In genomic region chr15:31536051-31536737, GRCm38 (mm10) we compare ENCODE assay signal across 8 mouse cellular contexts. TPM values are rescaled to one million over a fixed set of nuclear protein-coding genes. Genes with fewer than 3 reads are reported as not detected.
DNase-seq lines count a peak whose midpoint lies in the region; ATAC-seq and TF ChIP-seq lines count a peak whose summit lies in the region.

No protein-coding gene starts in this region.

- peaks cover 7% of the 10 kb centered on the region for H3K36me3 ChIP-seq in G1E (replicated peaks)
- H3K36me3 ChIP-seq in hindbrain, embryonic 13.5 days = no peaks in the 10 kb centered on the region
- H3K36me3 ChIP-seq in liver, embryonic 15.5 days (replicated peaks) = no peaks in the 10 kb centered on the region
- H3K36me3 ChIP-seq in heart, embryonic 12.5 days = no peaks in the 10 kb centered on the region
- H3K36me3 ChIP-seq in kidney, embryonic 15.5 days = no peaks in the 10 kb centered on the region

- peaks cover 63% of the 10 kb centered on the region for H3K4me1 ChIP-seq in G1E (ENCODE audit: insufficient read depth, low read depth, low read length)
- peaks cover 33% of the 10 kb centered on the region for H3K4me1 ChIP-seq in hindbrain, embryonic 13.5 days (replicated peaks)
- peaks cover 82% of the 10 kb centered on the region for H3K4me1 ChIP-seq in liver, embryonic 15.5 days (replicated peaks)
- peaks cover 20% of the 10 kb centered on the region for H3K4me1 ChIP-seq in heart, embryonic 12.5 days (replicated peaks)
- peaks cover 28% of the 10 kb centered on the region for H3K4me1 ChIP-seq in kidney, embryonic 15.5 days
- H3K4me1 ChIP-seq in lung, adult 2 months (ENCODE audit: control insufficient read depth, insufficient read depth, low read length) = no peaks in the 10 kb centered on the region

- 4% methylated on average over 7 of the region's 7 CpGs for WGBS in hindbrain, embryonic 13.5 days
- 23% methylated on average over 7 of the region's 7 CpGs for WGBS in liver, embryonic 15.5 days (ENCODE audit: insufficient replicate concordance)
- WGBS in heart, embryonic 12.5 days = 33% methylated on average over 7 of the region's 7 CpGs
- 31% methylated on average over 7 of the region's 7 CpGs for WGBS in kidney, embryonic 15.5 days
- WGBS in lung, adult 2 months = 24% methylated on average over 7 of the region's 7 CpGs

- H3K9ac ChIP-seq in hindbrain, embryonic 13.5 days = no peak overlapping the region
- no peak overlapping the region for H3K9ac ChIP-seq in liver, embryonic 15.5 days
- no peak overlapping the region for H3K9ac ChIP-seq in heart, embryonic 12.5 days
- no peak overlapping the region for H3K9ac ChIP-seq in kidney, embryonic 15.5 days

- peak overlapping the region; percentile 21; the same call in 1 of the 2 replicates for H3K4me2 ChIP-seq in hindbrain, embryonic 13.5 days
- H3K4me2 ChIP-seq in liver, embryonic 15.5 days = no peak overlapping the region
- no peak overlapping the region for H3K4me2 ChIP-seq in heart, embryonic 12.5 days
- no peak overlapping the region for H3K4me2 ChIP-seq in kidney, embryonic 15.5 days

- DNase-seq in G1E (ENCODE audit: low spot score) = no peak
- DNase-seq in right cerebral cortex, postnatal 36 days (ENCODE audit: low spot score in 2 of 2) = peak; percentile 70 to 82
- DNase-seq in lung, adult 2 months = no peak

- no peaks in the 10 kb centered on the region for H3K27me3 ChIP-seq in G1E (ENCODE audit: insufficient read depth, low read length)
- 0 out of 2 replicates have a peak, but pooled peaks cover 3% of the 10 kb centered on the region for H3K27me3 ChIP-seq in hindbrain, embryonic 13.5 days
- H3K27me3 ChIP-seq in liver, embryonic 15.5 days = no peaks in the 10 kb centered on the region
- no peaks in the 10 kb centered on the region for H3K27me3 ChIP-seq in heart, embryonic 12.5 days (replicated peaks)
- no peaks in the 10 kb centered on the region for H3K27me3 ChIP-seq in kidney, embryonic 15.5 days

- peak; percentile 43 for ATAC-seq in G1E (ENCODE audit: extremely low read depth, insufficient number of reproducible peaks, low FRiP score, poor library complexity, severe bottlenecking)
- peak; percentile 39 for ATAC-seq in common myeloid progenitor, adult 5-6 weeks (replicated peaks; ENCODE audit: low read depth, poor library complexity, severe bottlenecking)
- ATAC-seq in hindbrain, embryonic 13.5 days (ENCODE audit: low FRiP score) = peak; percentile 84
- ATAC-seq in liver, embryonic 15.5 days (ENCODE audit: insufficient read depth) = no peak
- ATAC-seq in heart, embryonic 12.5 days (ENCODE audit: insufficient number of reproducible peaks, low FRiP score) = no peak
- no peak for ATAC-seq in kidney, embryonic 15.5 days (replicated peaks; ENCODE audit: low FRiP score)

- H3K9me3 ChIP-seq in G1E (replicated peaks) = peaks cover 9% of the 10 kb centered on the region
- no peaks in the 10 kb centered on the region for H3K9me3 ChIP-seq in hindbrain, embryonic 13.5 days
- no peaks in the 10 kb centered on the region for H3K9me3 ChIP-seq in liver, embryonic 15.5 days (replicated peaks)
- H3K9me3 ChIP-seq in heart, embryonic 12.5 days (replicated peaks) = no peaks in the 10 kb centered on the region
- no peaks in the 10 kb centered on the region for H3K9me3 ChIP-seq in kidney, embryonic 15.5 days (replicated peaks)

- peak overlapping the region; percentile 69 for H3K27ac ChIP-seq in hindbrain, embryonic 13.5 days
- H3K27ac ChIP-seq in liver, embryonic 15.5 days (replicated peaks) = peak overlapping the region; percentile 45; the same call in 1 of the 2 replicates
- H3K27ac ChIP-seq in heart, embryonic 12.5 days (ENCODE audit: poor library complexity, severe bottlenecking) = no peak overlapping the region
- H3K27ac ChIP-seq in kidney, embryonic 15.5 days = no peak overlapping the region

- no peak for TF ChIP-seq CTCF in G1E (IDR thresholded peaks at IDR 0.05; ENCODE audit: low read depth, low read length)
- TF ChIP-seq CTCF in lung, adult 2 months (IDR thresholded peaks at IDR 0.05; ENCODE audit: insufficient read depth, low read length) = no peak

- H3K4me3 ChIP-seq in G1E (ENCODE audit: low read depth, low read length) = no peak overlapping the region
- no peak overlapping the region for H3K4me3 ChIP-seq in hindbrain, embryonic 13.5 days
- no peak overlapping the region for H3K4me3 ChIP-seq in liver, embryonic 15.5 days (replicated peaks)
- H3K4me3 ChIP-seq in heart, embryonic 12.5 days = no peak overlapping the region
- H3K4me3 ChIP-seq in kidney, embryonic 15.5 days (replicated peaks) = no peak overlapping the region
- H3K4me3 ChIP-seq in lung, adult 2 months (replicated peaks; ENCODE audit: extremely low read depth, low read depth, low read length) = no peak overlapping the region

- TF ChIP-seq POLR2A in lung, adult 2 months (IDR thresholded peaks at IDR 0.05; ENCODE audit: borderline replicate concordance, extremely low read depth, low read depth, low read length) = no peak

RNA-seq across cellular contexts. Expression of gene March6, which starts 5.3 kb away (rescaled TPM):
- total RNA-seq in G1E (2014; fragmentation: Nextera tagmentation) = 58.9 and 64.9 TPM in 2 replicates
- total RNA-seq in G1E (2017) = 39.7 and 44.3 TPM in 2 replicates
- polyA plus RNA-seq in G1E (2012) = 61.1 and 76.3 TPM in 2 replicates
- total RNA-seq in common myeloid progenitor, adult 5-6 weeks (2017) = 44.8 and 58.4 TPM in 2 replicates
- 68.2 and 69.6 TPM in 2 replicates for polyA plus RNA-seq in hindbrain, embryonic 13.5 days (2015; fragmentation: Nextera tagmentation; extraction: Ambion mirVana)
- 12.9 and 15.6 TPM in 2 replicates for polyA plus RNA-seq in liver, embryonic 15.5 days (2015; fragmentation: Nextera tagmentation; extraction: Ambion mirVana)
- polyA plus RNA-seq in heart, embryonic 12.5 days (2016; fragmentation: Nextera tagmentation; extraction: Ambion mirVana) = 41.3 and 41.9 TPM in 2 replicates
- polyA plus RNA-seq in kidney, embryonic 15.5 days (2015; fragmentation: Nextera tagmentation; extraction: Ambion mirVana) = 31.5 and 32.6 TPM in 2 replicates
- 14.2 and 23.8 TPM in 2 replicates for polyA plus RNA-seq in lung, adult 2 months (2012; rRNA removed)

RNA-seq across cellular contexts. Expression of gene Cmbl, which starts 29.0 kb away (rescaled TPM):
- not detected in 2 replicates for total RNA-seq in G1E (2014; fragmentation: Nextera tagmentation)
- total RNA-seq in G1E (2017) = not detected in 2 replicates
- not detected in 2 replicates for polyA plus RNA-seq in G1E (2012)
- total RNA-seq in common myeloid progenitor, adult 5-6 weeks (2017) = not detected in 2 replicates
- 5.9 and 6.1 TPM in 2 replicates for polyA plus RNA-seq in hindbrain, embryonic 13.5 days (2015; fragmentation: Nextera tagmentation; extraction: Ambion mirVana)
- polyA plus RNA-seq in liver, embryonic 15.5 days (2015; fragmentation: Nextera tagmentation; extraction: Ambion mirVana) = 11.0 and 13.3 TPM in 2 replicates
- polyA plus RNA-seq in heart, embryonic 12.5 days (2016; fragmentation: Nextera tagmentation; extraction: Ambion mirVana) = 6.6 and 8.0 TPM in 2 replicates
- polyA plus RNA-seq in kidney, embryonic 15.5 days (2015; fragmentation: Nextera tagmentation; extraction: Ambion mirVana) = 13.6 and 14.6 TPM in 2 replicates
- 20.6 and 34.1 TPM in 2 replicates for polyA plus RNA-seq in lung, adult 2 months (2012; rRNA removed)

Comparison
In these comparisons a context has a peak if more than half of its experiments do, and no peak if none do; other contexts are left out.
1. ATAC-seq: peak in G1E (single experiment), common myeloid progenitor, adult 5-6 weeks (single experiment) and hindbrain, embryonic 13.5 days (single experiment); none in liver, embryonic 15.5 days (single experiment), heart, embryonic 12.5 days (single experiment) and kidney, embryonic 15.5 days (single experiment).
2. DNase-seq: peak in right cerebral cortex, postnatal 36 days (2 of 2); none in G1E (single experiment) and lung, adult 2 months (single experiment).
3. H3K27ac ChIP-seq: peak in hindbrain, embryonic 13.5 days (single experiment) and liver, embryonic 15.5 days (single experiment); none in heart, embryonic 12.5 days (single experiment) and kidney, embryonic 15.5 days (single experiment).